Mouse (Mus musculus): ENCODE measurements at regions not wholly inside any gene's neighbourhood (a gene's known extent, or its start where the extent isn't known, plus 50 kb on each side); places are given as distances from the start of the nearest gene placed in this dataset.

GRCm38 (mm10) chr2:107552569-107552968, 262.1 kb downstream of the Kcna4 start:
- H3K27ac ChIP-seq (ENCODE audit: low read length) = no peak overlapping the region
- 0 out of 2 replicates have a peak, but pooled peaks have one; percentile 36 for ATAC-seq
- H3K4me1 ChIP-seq (ENCODE audit: control insufficient read depth, insufficient read depth, low read length) = peaks cover 6% of the 10 kb centered on the region; the same call in 1 of the 2 replicates
- H3K4me2 ChIP-seq (ENCODE audit: low read length) = no peak overlapping the region
- H3K9me3 ChIP-seq (replicated peaks; ENCODE audit: control insufficient read depth, low read length, poor library complexity, severe bottlenecking) = no peaks in the 10 kb centered on the region
- H3K9ac ChIP-seq (ENCODE audit: low read depth, low read length) = no peak overlapping the region
- H3K27me3 ChIP-seq (ENCODE audit: control insufficient read depth, insufficient read depth, low read depth, low read length) = no peaks in the 10 kb centered on the region
- no peak overlapping the region for H3K4me3 ChIP-seq (ENCODE audit: low read depth, low read length)
- WGBS = 28% methylated on average over 1 of the region's 1 CpGs
- no peaks in the 10 kb centered on the region for H3K36me3 ChIP-seq (ENCODE audit: control insufficient read depth, insufficient read depth, low read length)

- no peak for ATAC-seq
- WGBS = 93% methylated on average over 3 of the region's 3 CpGs
Measured at GRCm38 (mm10) chr2:107556239-107556638, 265.8 kb downstream of the Kcna4 start.

GRCm38 (mm10) chr2:107569618-107570017, 279.2 kb downstream of the Kcna4 start:
- no peak for ATAC-seq
- Histone ChIP-seq H3K27ac (ENCODE audit: low read length) (no peak overlapping the region), H3K9ac (ENCODE audit: low read depth, low read length) (no peak overlapping the region), H3K4me3 (ENCODE audit: low read depth, low read length) (no peak overlapping the region), H3K36me3 (ENCODE audit: control insufficient read depth, insufficient read depth, low read length) (no peaks in the 10 kb centered on the region), H3K4me1 (ENCODE audit: control insufficient read depth, insufficient read depth, low read length) (no peaks in the 10 kb centered on the region), H3K4me2 (ENCODE audit: low read length) (no peak overlapping the region), H3K9me3 (replicated peaks; ENCODE audit: control insufficient read depth, low read length, poor library complexity, severe bottlenecking) (no peaks in the 10 kb centered on the region), H3K27me3 (ENCODE audit: control insufficient read depth, insufficient read depth, low read depth, low read length) (no peaks in the 10 kb centered on the region)
- WGBS = 86% methylated on average over 2 of the region's 2 CpGs

More at GRCm38 (mm10) chr2:107556239-107556638, 265.8 kb downstream of the Kcna4 start:
- Histone ChIP-seq H3K9ac (ENCODE audit: low read depth, low read length) (no peak overlapping the region), H3K36me3 (ENCODE audit: control insufficient read depth, insufficient read depth, low read length) (no peaks in the 10 kb centered on the region), H3K4me1 (ENCODE audit: control insufficient read depth, insufficient read depth, low read length) (peaks cover 6% of the 10 kb centered on the region; the same call in 1 of the 2 replicates), H3K4me2 (ENCODE audit: low read length) (no peak overlapping the region), H3K27ac (ENCODE audit: low read length) (no peak overlapping the region), H3K9me3 (replicated peaks; ENCODE audit: control insufficient read depth, low read length, poor library complexity, severe bottlenecking) (no peaks in the 10 kb centered on the region), H3K4me3 (ENCODE audit: low read depth, low read length) (no peak overlapping the region), H3K27me3 (ENCODE audit: control insufficient read depth, insufficient read depth, low read depth, low read length) (no peaks in the 10 kb centered on the region)

DNA sequence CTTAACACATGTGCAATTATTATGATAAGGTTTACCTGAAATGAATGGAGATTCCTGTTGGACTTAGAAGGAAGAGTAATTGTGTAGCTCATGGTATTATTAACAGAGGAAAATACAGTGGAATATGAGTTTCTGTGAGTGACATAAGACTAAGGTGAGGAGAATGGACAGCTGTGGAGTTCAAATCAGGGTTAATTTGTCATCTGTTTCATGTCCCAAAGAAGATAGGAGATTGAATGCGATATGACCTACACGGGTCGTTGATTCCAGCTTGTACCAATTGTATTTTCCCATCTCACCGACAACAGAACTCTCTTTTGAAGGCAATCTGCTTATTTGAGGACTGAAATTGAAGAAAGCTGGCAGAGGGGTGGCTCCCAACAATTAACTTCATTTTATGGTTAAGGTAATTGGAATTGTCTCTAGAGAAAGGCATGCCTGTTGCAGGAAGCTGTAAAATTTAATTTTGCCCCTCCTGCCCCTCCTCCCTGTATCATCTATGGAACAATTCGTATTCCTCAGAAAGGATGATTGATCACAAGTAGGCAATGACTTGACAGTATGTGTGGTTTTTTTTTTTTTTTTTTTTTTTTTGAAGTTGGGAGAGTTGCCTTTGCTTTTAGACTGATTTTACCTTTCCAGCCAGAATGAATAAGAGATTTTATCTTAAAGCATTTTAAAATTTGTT, 319.6 kb downstream of the Kcna4 start:
- no peak for ATAC-seq
- H3K27ac ChIP-seq (ENCODE audit: low read length) = no peak overlapping the region
- 64% methylated on average over 5 of the region's 5 CpGs for WGBS
- no peak overlapping the region for H3K4me2 ChIP-seq (ENCODE audit: low read length)
- H3K9ac ChIP-seq (ENCODE audit: low read depth, low read length) = no peak overlapping the region
- H3K27me3 ChIP-seq (ENCODE audit: control insufficient read depth, insufficient read depth, low read depth, low read length) = no peaks in the 10 kb centered on the region
- H3K4me3 ChIP-seq (ENCODE audit: low read depth, low read length) = no peak overlapping the region
- no peaks in the 10 kb centered on the region for H3K9me3 ChIP-seq (replicated peaks; ENCODE audit: control insufficient read depth, low read length, poor library complexity, severe bottlenecking)
- no peaks in the 10 kb centered on the region for H3K4me1 ChIP-seq (ENCODE audit: control insufficient read depth, insufficient read depth, low read length)
- no peaks in the 10 kb centered on the region for H3K36me3 ChIP-seq (ENCODE audit: control insufficient read depth, insufficient read depth, low read length)

DNA sequence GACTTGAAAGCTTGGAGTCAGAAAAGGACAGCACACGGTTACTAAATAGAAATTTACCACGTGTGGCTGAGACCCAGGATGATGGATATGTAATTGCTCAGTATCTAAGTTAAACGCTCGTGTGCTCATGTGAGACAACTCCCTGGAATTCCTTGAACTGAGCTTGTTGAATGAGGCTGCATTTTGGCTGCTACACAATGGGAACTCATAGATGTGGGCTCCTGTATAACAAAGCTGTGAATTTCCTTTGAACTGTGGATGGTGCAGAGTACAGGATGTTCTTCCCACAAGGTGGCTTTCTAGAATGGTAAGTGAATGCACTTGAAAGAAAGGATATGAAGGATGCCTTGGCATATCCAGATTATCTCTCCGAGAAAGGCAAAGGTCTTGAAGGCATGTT, 321.4 kb downstream of the Kcna4 start:
- ATAC-seq = no peak
- Histone ChIP-seq H3K27ac (ENCODE audit: low read length) (no peak overlapping the region), H3K4me1 (ENCODE audit: control insufficient read depth, insufficient read depth, low read length) (no peaks in the 10 kb centered on the region), H3K9me3 (replicated peaks; ENCODE audit: control insufficient read depth, low read length, poor library complexity, severe bottlenecking) (no peaks in the 10 kb centered on the region), H3K9ac (ENCODE audit: low read depth, low read length) (no peak overlapping the region), H3K4me2 (ENCODE audit: low read length) (no peak overlapping the region), H3K36me3 (ENCODE audit: control insufficient read depth, insufficient read depth, low read length) (no peaks in the 10 kb centered on the region), H3K27me3 (ENCODE audit: control insufficient read depth, insufficient read depth, low read depth, low read length) (no peaks in the 10 kb centered on the region), H3K4me3 (ENCODE audit: low read depth, low read length) (no peak overlapping the region)
- 47% methylated on average over 5 of the region's 5 CpGs for WGBS

GRCm38 (mm10) chr2:107612221-107612620, 321.8 kb downstream of the Kcna4 start:
- Histone ChIP-seq H3K27me3 (ENCODE audit: control insufficient read depth, insufficient read depth, low read depth, low read length) (no peaks in the 10 kb centered on the region), H3K4me1 (ENCODE audit: control insufficient read depth, insufficient read depth, low read length) (no peaks in the 10 kb centered on the region), H3K36me3 (ENCODE audit: control insufficient read depth, insufficient read depth, low read length) (no peaks in the 10 kb centered on the region), H3K4me3 (ENCODE audit: low read depth, low read length) (no peak overlapping the region), H3K4me2 (ENCODE audit: low read length) (no peak overlapping the region), H3K27ac (ENCODE audit: low read length) (no peak overlapping the region), H3K9ac (ENCODE audit: low read depth, low read length) (no peak overlapping the region), H3K9me3 (replicated peaks; ENCODE audit: control insufficient read depth, low read length, poor library complexity, severe bottlenecking) (no peaks in the 10 kb centered on the region)
- no peak for ATAC-seq
- 10% methylated on average over 2 of the region's 2 CpGs for WGBS

GRCm38 (mm10) chr2:107614715-107615114, 324.3 kb downstream of the Kcna4 start:
- 77% methylated on average over 3 of the region's 3 CpGs for WGBS
- H3K27ac ChIP-seq (ENCODE audit: low read length) = no peak overlapping the region
- H3K9ac ChIP-seq (ENCODE audit: low read depth, low read length) = no peak overlapping the region
- no peaks in the 10 kb centered on the region for H3K9me3 ChIP-seq (replicated peaks; ENCODE audit: control insufficient read depth, low read length, poor library complexity, severe bottlenecking)
- H3K36me3 ChIP-seq (ENCODE audit: control insufficient read depth, insufficient read depth, low read length) = no peaks in the 10 kb centered on the region
- ATAC-seq = no peak
- H3K4me3 ChIP-seq (ENCODE audit: low read depth, low read length) = no peak overlapping the region
- no peak overlapping the region for H3K4me2 ChIP-seq (ENCODE audit: low read length)
- H3K4me1 ChIP-seq (ENCODE audit: control insufficient read depth, insufficient read depth, low read length) = no peaks in the 10 kb centered on the region
- no peaks in the 10 kb centered on the region for H3K27me3 ChIP-seq (ENCODE audit: control insufficient read depth, insufficient read depth, low read depth, low read length)

GRCm38 (mm10) chr2:107627458-107627857, 337.0 kb downstream of the Kcna4 start:
- Histone ChIP-seq H3K4me3 (ENCODE audit: low read depth, low read length) (no peak overlapping the region), H3K9me3 (replicated peaks; ENCODE audit: control insufficient read depth, low read length, poor library complexity, severe bottlenecking) (no peaks in the 10 kb centered on the region), H3K9ac (ENCODE audit: low read depth, low read length) (no peak overlapping the region), H3K4me2 (ENCODE audit: low read length) (no peak overlapping the region), H3K27me3 (ENCODE audit: control insufficient read depth, insufficient read depth, low read depth, low read length) (no peaks in the 10 kb centered on the region), H3K27ac (ENCODE audit: low read length) (no peak overlapping the region), H3K4me1 (ENCODE audit: control insufficient read depth, insufficient read depth, low read length) (no peaks in the 10 kb centered on the region), H3K36me3 (ENCODE audit: control insufficient read depth, insufficient read depth, low read length) (no peaks in the 10 kb centered on the region)
- no peak for ATAC-seq

GRCm38 (mm10) chr2:107659176-107659575, 368.7 kb downstream of the Kcna4 start:
- 0 out of 2 replicates have a peak, but pooled peaks have one; percentile 67 for ATAC-seq
- H3K4me1 ChIP-seq (ENCODE audit: control insufficient read depth, insufficient read depth, low read length) = no peaks in the 10 kb centered on the region
- H3K4me3 ChIP-seq (ENCODE audit: low read depth, low read length) = no peak overlapping the region
- no peak overlapping the region for H3K4me2 ChIP-seq (ENCODE audit: low read length)
- no peak overlapping the region for H3K9ac ChIP-seq (ENCODE audit: low read depth, low read length)
- no peaks in the 10 kb centered on the region for H3K9me3 ChIP-seq (replicated peaks; ENCODE audit: control insufficient read depth, low read length, poor library complexity, severe bottlenecking)
- no peaks in the 10 kb centered on the region for H3K27me3 ChIP-seq (ENCODE audit: control insufficient read depth, insufficient read depth, low read depth, low read length)
- no peak overlapping the region for H3K27ac ChIP-seq (ENCODE audit: low read length)
- no peaks in the 10 kb centered on the region for H3K36me3 ChIP-seq (ENCODE audit: control insufficient read depth, insufficient read depth, low read length)

All from midbrain, embryonic 16.5 days (tissue).